Mouse (Mus musculus): Measurements from ENCODE around the gene Cd151. TPM values are rescaled to one million over a fixed set of nuclear protein-coding genes. Genes with fewer than 3 reads are reported as not detected.
A peak's percentile ranks its signal among the peaks of the same experiment; 100 is the strongest.

Gene Cd151
- polyA plus RNA-seq, 1 experiment from 2014 or later: 43.8 TPM

DNA sequence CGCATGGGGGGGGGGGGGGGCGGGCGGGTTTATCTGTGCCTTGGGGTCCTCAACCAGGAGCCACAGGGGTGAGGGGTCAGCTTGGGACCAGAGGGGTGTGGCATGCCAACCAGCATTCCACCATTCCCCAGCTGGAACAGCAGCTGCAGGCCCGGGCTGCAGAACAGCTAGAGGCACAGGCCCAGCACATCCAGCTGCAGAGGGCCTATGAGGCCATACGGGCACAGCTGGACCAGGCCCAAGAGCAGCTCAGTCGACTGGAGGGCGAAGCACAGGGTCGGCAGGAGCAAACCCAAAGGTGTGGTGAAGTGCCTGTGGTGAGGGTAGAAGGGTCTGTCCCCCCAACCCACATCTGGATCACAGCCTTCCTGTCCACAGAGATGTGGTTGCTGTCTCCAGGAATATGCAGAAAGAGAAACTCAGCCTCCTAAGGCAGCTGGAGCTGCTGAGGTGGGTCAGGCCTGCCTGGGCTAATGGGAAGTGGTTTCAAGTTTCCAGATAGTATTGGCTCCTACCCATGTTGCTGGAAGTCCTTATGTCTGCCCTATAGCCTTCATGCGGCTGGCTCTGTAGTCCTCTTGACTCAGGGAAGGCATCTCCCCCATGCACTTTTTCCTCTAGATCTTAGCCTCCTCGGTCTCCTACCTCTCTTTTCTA lies 1.7 kb upstream of the Cd151 start:
- H3K9ac ChIP-seq (replicated peaks; ENCODE audit: low read length): no peak overlapping the region; the same call in 1 of the 2 replicates
- whole genome bisulfite sequencing: 36% methylated on average over 10 of the region's 10 CpGs
- peaks cover 8% of the 10 kb centered on the region for H3K36me3 ChIP-seq (ENCODE audit: control insufficient read depth, insufficient read depth, low read length)
- H3K4me2 ChIP-seq (ENCODE audit: low read length): no peak overlapping the region
- peaks cover 67% of the 10 kb centered on the region for H3K27me3 ChIP-seq (ENCODE audit: control insufficient read depth, insufficient read depth, low read length)
- no peak overlapping the region for H3K27ac ChIP-seq (replicated peaks; ENCODE audit: low read depth, low read length)
- no peak overlapping the region for H3K4me3 ChIP-seq (replicated peaks; ENCODE audit: low read depth, low read length)
- ATAC-seq (ENCODE audit: low FRiP score, low TSS enrichment) (no peak), DNase-seq (no peak)
- peaks cover 31% of the 10 kb centered on the region for H3K4me1 ChIP-seq (ENCODE audit: control insufficient read depth, insufficient read depth, low read length)
- H3K9me3 ChIP-seq (ENCODE audit: control insufficient read depth, low read length): no peaks in the 10 kb centered on the region

DNA sequence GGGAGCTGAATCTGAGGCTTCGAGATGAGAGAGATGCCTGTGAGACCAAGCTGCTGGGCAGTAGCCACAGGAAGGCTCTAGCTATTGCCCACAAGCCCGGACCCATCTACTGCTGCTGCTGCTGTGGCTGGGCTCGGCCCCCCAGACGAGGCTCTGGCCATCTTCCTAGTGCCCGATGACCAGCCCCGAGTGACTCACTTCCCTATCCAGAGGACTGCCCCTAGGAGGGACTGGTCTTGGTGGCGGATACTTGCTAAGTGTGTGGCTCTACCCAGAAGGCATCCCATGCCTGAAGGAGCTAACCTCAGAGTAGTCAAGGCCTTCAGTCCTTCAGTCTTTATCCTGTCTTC lies 1.2 kb upstream of the Cd151 start:
- DNase-seq: no peak
- H3K4me2 ChIP-seq (ENCODE audit: low read length): no peak overlapping the region
- no peak overlapping the region for H3K9ac ChIP-seq (replicated peaks; ENCODE audit: low read length)
- no peaks in the 10 kb centered on the region for H3K9me3 ChIP-seq (ENCODE audit: control insufficient read depth, low read length)
- peaks cover 31% of the 10 kb centered on the region for H3K4me1 ChIP-seq (ENCODE audit: control insufficient read depth, insufficient read depth, low read length)
- H3K27ac ChIP-seq (replicated peaks; ENCODE audit: low read depth, low read length): no peak overlapping the region
- H3K36me3 ChIP-seq (ENCODE audit: control insufficient read depth, insufficient read depth, low read length): peaks cover 13% of the 10 kb centered on the region
- H3K27me3 ChIP-seq (ENCODE audit: control insufficient read depth, insufficient read depth, low read length): peaks cover 62% of the 10 kb centered on the region
- 74% methylated on average over 7 of the region's 7 CpGs for WGBS
- H3K4me3 ChIP-seq (replicated peaks; ENCODE audit: low read depth, low read length): no peak overlapping the region
- ATAC-seq (ENCODE audit: low FRiP score, low TSS enrichment): no peak

DNA sequence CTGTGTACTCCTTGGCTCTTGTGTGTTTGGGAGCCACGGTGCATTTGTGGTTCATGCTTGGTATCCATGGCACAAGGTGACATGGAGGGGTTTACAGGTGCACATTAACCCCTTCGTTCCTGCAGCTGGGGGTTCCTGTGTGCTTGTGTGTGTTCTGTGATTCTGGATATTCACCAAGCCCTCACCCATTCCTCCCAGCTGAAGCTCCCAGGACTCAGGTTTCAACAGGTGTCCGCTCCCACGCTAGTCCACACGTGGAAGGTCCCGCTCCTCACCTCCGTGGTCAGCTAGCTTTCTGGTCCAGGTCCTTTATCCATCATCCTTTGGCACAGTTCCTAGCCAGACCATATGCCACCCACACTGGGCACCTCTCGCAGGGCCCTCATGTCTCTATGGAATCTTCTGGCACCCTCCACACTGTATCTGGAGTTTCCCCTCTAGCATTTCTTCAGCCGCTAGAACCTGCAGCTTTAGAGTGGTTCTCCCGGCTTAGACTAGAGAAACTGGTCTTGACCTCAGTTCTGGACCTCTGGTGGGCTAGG lies 514 bp upstream of the Cd151 start:
- Histone ChIP-seq H3K4me1 (ENCODE audit: control insufficient read depth, insufficient read depth, low read length) (peaks cover 31% of the 10 kb centered on the region), H3K4me3 (replicated peaks; ENCODE audit: low read depth, low read length) (peak overlapping the region; percentile 54), H3K9me3 (ENCODE audit: control insufficient read depth, low read length) (no peaks in the 10 kb centered on the region), H3K27me3 (ENCODE audit: control insufficient read depth, insufficient read depth, low read length) (peaks cover 56% of the 10 kb centered on the region), H3K9ac (replicated peaks; ENCODE audit: low read length) (peak overlapping the region; percentile 75), H3K27ac (replicated peaks; ENCODE audit: low read depth, low read length) (no peak overlapping the region), H3K4me2 (ENCODE audit: low read length) (peak overlapping the region; percentile 67), H3K36me3 (ENCODE audit: control insufficient read depth, insufficient read depth, low read length) (peaks cover 19% of the 10 kb centered on the region)
- WGBS: 67% methylated on average over 10 of the region's 10 CpGs
- DNase-seq (no peak), ATAC-seq (ENCODE audit: low FRiP score, low TSS enrichment) (no peak)

DNA sequence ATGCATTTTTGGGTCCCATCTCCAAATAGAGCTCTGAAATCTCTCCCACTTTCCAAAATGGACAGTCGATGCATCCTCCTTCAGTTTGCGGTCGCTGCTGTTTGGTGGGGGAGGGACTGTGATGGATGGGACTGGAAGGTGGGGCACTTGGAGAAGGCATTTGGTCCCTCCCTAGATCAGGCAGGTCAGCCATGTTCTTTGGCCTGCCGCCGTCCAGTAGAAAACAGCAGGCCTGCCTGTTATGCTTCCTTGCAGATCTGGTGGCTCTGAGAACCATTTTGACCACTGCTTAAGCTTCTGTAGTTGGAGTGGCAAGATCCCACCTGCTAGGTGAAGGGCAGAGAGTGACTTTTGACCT lies 951 bp downstream of the Cd151 start:
- Histone ChIP-seq H3K4me3 (replicated peaks; ENCODE audit: low read depth, low read length) (peak overlapping the region; percentile 54), H3K36me3 (ENCODE audit: control insufficient read depth, insufficient read depth, low read length) (peaks cover 29% of the 10 kb centered on the region), H3K4me2 (ENCODE audit: low read length) (peak overlapping the region; percentile 67), H3K9me3 (ENCODE audit: control insufficient read depth, low read length) (no peaks in the 10 kb centered on the region), H3K9ac (replicated peaks; ENCODE audit: low read length) (peak overlapping the region; percentile 75), H3K27me3 (ENCODE audit: control insufficient read depth, insufficient read depth, low read length) (peaks cover 41% of the 10 kb centered on the region), H3K4me1 (ENCODE audit: control insufficient read depth, insufficient read depth, low read length) (peaks cover 31% of the 10 kb centered on the region), H3K27ac (replicated peaks; ENCODE audit: low read depth, low read length) (peak overlapping the region; percentile 84)
- peak; percentile 38; the same call in 1 of the 2 replicates for ATAC-seq (ENCODE audit: low FRiP score, low TSS enrichment)
- 21% methylated on average over 5 of the region's 5 CpGs for WGBS
- peak; percentile 30 for DNase-seq

DNA sequence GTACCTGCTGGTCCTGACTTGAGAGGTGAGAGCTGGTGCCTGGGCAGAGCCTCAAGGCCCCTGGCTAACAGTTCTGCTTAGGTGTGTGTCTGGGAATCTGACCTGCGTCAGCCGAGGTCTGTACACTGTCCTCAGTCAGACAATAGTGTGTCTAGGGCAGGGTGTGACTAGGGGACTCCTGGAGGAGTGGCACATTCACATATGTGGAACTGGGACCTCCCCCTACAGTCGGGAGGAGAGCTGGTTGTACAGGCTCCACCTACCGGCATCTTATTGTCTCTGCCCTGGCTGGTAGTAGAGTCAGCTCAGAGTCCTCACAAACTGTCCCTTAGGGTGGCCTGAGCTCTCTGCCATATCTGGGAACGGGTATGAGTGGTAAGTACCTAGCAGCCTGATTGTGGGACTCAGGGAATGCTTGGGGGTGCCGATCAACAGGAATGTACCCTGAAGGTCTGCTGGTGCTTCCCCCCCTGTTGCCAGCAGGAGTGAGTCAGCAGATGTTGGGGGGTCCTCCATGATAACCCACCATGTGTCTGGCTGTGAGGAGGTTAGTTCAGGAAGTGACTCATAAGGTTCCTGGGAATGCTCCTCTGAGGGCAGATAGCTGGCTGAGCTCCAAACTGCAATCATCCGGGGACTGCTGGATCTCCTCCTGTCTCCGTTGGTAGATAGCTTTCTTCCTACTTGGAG lies 1.5 kb downstream of the Cd151 start:
- H3K4me2 ChIP-seq (ENCODE audit: low read length): peak overlapping the region; percentile 67
- DNase-seq: peak; percentile 84
- ATAC-seq (ENCODE audit: low FRiP score, low TSS enrichment): peak; percentile 80
- peak overlapping the region; percentile 75 for H3K9ac ChIP-seq (replicated peaks; ENCODE audit: low read length)
- H3K4me1 ChIP-seq (ENCODE audit: control insufficient read depth, insufficient read depth, low read length): peaks cover 32% of the 10 kb centered on the region
- H3K4me3 ChIP-seq (replicated peaks; ENCODE audit: low read depth, low read length): peak overlapping the region; percentile 54
- H3K27ac ChIP-seq (replicated peaks; ENCODE audit: low read depth, low read length): peak overlapping the region; percentile 84
- H3K36me3 ChIP-seq (ENCODE audit: control insufficient read depth, insufficient read depth, low read length): peaks cover 29% of the 10 kb centered on the region
- no peaks in the 10 kb centered on the region for H3K9me3 ChIP-seq (ENCODE audit: control insufficient read depth, low read length)
- peaks cover 36% of the 10 kb centered on the region for H3K27me3 ChIP-seq (ENCODE audit: control insufficient read depth, insufficient read depth, low read length)
- 18% methylated on average over 8 of the region's 8 CpGs for WGBS

DNA sequence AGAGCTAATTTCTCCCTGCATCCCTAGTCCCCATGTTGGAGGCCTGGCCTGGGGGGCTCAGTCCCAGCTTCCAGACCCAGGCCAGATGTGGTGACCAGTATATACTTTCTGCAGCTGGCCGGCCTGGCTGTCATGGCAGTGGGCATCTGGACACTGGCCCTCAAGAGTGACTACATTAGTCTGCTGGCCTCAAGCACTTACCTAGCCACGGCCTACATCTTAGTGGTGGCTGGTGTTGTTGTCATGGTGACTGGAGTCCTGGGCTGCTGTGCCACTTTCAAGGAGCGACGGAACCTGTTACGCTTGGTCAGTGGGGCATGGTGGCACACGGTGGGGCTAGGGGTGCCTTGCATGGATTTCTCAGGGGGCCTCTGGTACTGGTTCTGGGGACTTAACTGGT lies 2.2 kb downstream of the Cd151 start:
- Histone ChIP-seq H3K27ac (replicated peaks; ENCODE audit: low read depth, low read length) (peak overlapping the region; percentile 84), H3K36me3 (ENCODE audit: control insufficient read depth, insufficient read depth, low read length) (peaks cover 29% of the 10 kb centered on the region), H3K27me3 (ENCODE audit: control insufficient read depth, insufficient read depth, low read length) (peaks cover 29% of the 10 kb centered on the region), H3K4me2 (ENCODE audit: low read length) (peak overlapping the region; percentile 67), H3K4me3 (replicated peaks; ENCODE audit: low read depth, low read length) (peak overlapping the region; percentile 54), H3K9ac (replicated peaks; ENCODE audit: low read length) (peak overlapping the region; percentile 75; the same call in 1 of the 2 replicates), H3K9me3 (ENCODE audit: control insufficient read depth, low read length) (no peaks in the 10 kb centered on the region), H3K4me1 (ENCODE audit: control insufficient read depth, insufficient read depth, low read length) (peaks cover 39% of the 10 kb centered on the region)
- ATAC-seq (ENCODE audit: low FRiP score, low TSS enrichment): no peak
- WGBS: 41% methylated on average over 6 of the region's 6 CpGs
- DNase-seq: no peak

DNA sequence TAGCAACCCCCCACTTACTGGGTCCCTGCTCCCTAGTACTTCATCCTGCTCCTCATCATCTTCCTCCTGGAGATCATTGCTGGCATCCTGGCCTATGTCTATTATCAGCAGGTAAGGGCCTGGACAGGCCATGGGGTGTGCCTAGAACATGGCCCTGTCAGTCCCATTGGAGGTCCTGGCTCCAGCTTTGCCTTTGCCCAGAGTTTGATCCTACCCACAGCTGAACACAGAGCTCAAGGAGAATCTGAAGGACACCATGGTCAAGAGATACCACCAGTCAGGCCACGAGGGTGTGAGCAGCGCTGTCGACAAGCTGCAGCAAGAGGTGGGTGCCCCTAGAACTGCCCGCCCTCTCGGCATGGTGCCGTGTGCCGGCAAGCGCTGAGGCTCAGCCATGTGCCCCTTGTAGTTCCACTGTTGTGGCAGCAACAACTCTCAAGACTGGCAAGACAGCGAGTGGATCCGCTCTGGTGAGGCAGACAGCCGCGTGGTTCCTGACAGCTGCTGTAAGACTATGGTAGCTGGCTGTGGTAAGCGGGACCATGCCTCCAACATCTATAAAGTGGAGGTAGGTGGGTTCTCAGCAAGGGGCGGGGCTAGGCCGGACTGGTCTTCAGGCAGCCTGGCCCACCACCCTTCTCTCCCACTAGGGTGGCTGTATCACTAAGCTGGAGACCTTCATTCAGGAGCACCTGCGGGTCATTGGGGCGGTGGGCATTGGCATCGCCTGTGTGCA lies 2.9 kb downstream of the Cd151 start:
- no peak for ATAC-seq (ENCODE audit: low FRiP score, low TSS enrichment)
- peak overlapping the region; percentile 67 for H3K4me2 ChIP-seq (ENCODE audit: low read length)
- 0 out of 2 replicates have a peak overlapping the region, but pooled peaks have one; percentile 54 for H3K4me3 ChIP-seq (replicated peaks; ENCODE audit: low read depth, low read length)
- H3K9ac ChIP-seq (replicated peaks; ENCODE audit: low read length): peak overlapping the region; percentile 75; the same call in 1 of the 2 replicates
- no peaks in the 10 kb centered on the region for H3K9me3 ChIP-seq (ENCODE audit: control insufficient read depth, low read length)
- H3K27ac ChIP-seq (replicated peaks; ENCODE audit: low read depth, low read length): no peak overlapping the region
- peaks cover 29% of the 10 kb centered on the region for H3K36me3 ChIP-seq (ENCODE audit: control insufficient read depth, insufficient read depth, low read length)
- peaks cover 40% of the 10 kb centered on the region for H3K4me1 ChIP-seq (ENCODE audit: control insufficient read depth, insufficient read depth, low read length)
- peaks cover 22% of the 10 kb centered on the region for H3K27me3 ChIP-seq (ENCODE audit: control insufficient read depth, insufficient read depth, low read length)
- DNase-seq: no peak
- WGBS: 89% methylated on average over 18 of the region's 18 CpGs

DNA sequence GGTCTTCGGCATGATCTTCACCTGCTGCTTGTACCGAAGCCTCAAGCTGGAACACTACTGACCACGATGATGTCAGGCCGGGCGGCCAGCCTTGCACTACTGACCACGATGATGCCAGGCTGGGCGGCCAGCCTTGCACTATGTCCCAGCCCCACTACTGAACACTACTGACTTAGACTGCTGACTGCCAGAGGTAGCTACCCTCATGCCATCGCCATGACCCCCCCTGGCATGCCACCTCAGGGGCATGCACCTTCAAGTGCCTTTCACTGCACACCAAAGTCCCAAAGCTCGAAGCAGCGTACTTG lies 3.4 kb downstream of the Cd151 start:
- no peak overlapping the region for H3K9ac ChIP-seq (replicated peaks; ENCODE audit: low read length)
- H3K4me1 ChIP-seq (ENCODE audit: control insufficient read depth, insufficient read depth, low read length): peaks cover 41% of the 10 kb centered on the region
- no peak overlapping the region for H3K4me2 ChIP-seq (ENCODE audit: low read length)
- H3K36me3 ChIP-seq (ENCODE audit: control insufficient read depth, insufficient read depth, low read length): peaks cover 29% of the 10 kb centered on the region
- H3K27me3 ChIP-seq (ENCODE audit: control insufficient read depth, insufficient read depth, low read length): peaks cover 17% of the 10 kb centered on the region
- H3K9me3 ChIP-seq (ENCODE audit: control insufficient read depth, low read length): no peaks in the 10 kb centered on the region
- WGBS: 95% methylated on average over 10 of the region's 10 CpGs
- H3K4me3 ChIP-seq (replicated peaks; ENCODE audit: low read depth, low read length): no peak overlapping the region
- DNase-seq (no peak), ATAC-seq (ENCODE audit: low FRiP score, low TSS enrichment) (no peak)
- H3K27ac ChIP-seq (replicated peaks; ENCODE audit: low read depth, low read length): no peak overlapping the region
